Mouse (Mus musculus) neural tube, embryonic 13.5 days (tissue): ENCODE data around the gene Mogs. TPM values are rescaled to one million over a fixed set of nuclear protein-coding genes. Genes with fewer than 3 reads are reported as not detected.

ENCODE experiments used
- ATAC-seq: fragments of 200-750 bp; cut with Nextera tagmentation; 2 replicates; pipeline ENCODE4 v1.8.0; 2017; ENCODE audit warnings: low read depth, mild to moderate bottlenecking, moderate TSS enrichment, moderate library complexity
- H3K27ac ChIP-seq: fragments of 300-500 bp; sonication (generic); replicated peaks from 2 replicates; pipeline ENCODE4 v1.5.1; 2015; ENCODE audit warnings: moderate library complexity, mild to moderate bottlenecking, inconsistent platforms
- H3K27me3 ChIP-seq: fragments of 300-500 bp; sonication (generic); 2 replicates; pipeline ENCODE4 v1.6.1; 2015; ENCODE audit warnings: mild to moderate bottlenecking, inconsistent platforms
- H3K36me3 ChIP-seq: fragments of 300-500 bp; sonication (generic); 2 replicates; pipeline ENCODE4 v1.6.1; 2015; ENCODE audit warnings: mild to moderate bottlenecking, inconsistent platforms
- H3K4me1 ChIP-seq: fragments of 300-500 bp; sonication (generic); replicated peaks from 2 replicates; pipeline ENCODE4 v1.6.1; 2015; ENCODE audit warnings: inconsistent platforms
- H3K4me2 ChIP-seq: fragments of 300-500 bp; sonication (generic); 2 replicates; pipeline ENCODE4 v1.6.1; 2015; ENCODE audit warnings: inconsistent platforms, mild to moderate bottlenecking, moderate library complexity
- H3K4me3 ChIP-seq: fragments of 300-500 bp; sonication (generic); 2 replicates; pipeline ENCODE4 v1.5.1; 2015; ENCODE audit warnings: mild to moderate bottlenecking, inconsistent platforms
- H3K9ac ChIP-seq: fragments of 300-500 bp; sonication (generic); 2 replicates; pipeline ENCODE4 v1.6.1; 2015; ENCODE audit warnings: moderate library complexity, mild to moderate bottlenecking, inconsistent platforms
- H3K9me3 ChIP-seq: fragments of 300-500 bp; sonication (generic); 2 replicates; pipeline ENCODE4 v1.6.1; 2016; ENCODE audit warnings: inconsistent platforms
- WGBS: fragments of 180-500 bp; shearing (Covaris S2); methylation state at CpG from one replicate; pipeline ENCODE4 v1.1.7; 2015; 5-methylcytosine and 5-hydroxymethylcytosine counted together
- polyA plus RNA-seq: library from polyadenylated mRNA; unstranded; fragments of >200 nt; fragmentation: Nextera tagmentation; extraction: Ambion mirVana; gene quantifications from 2 replicates; pipeline ENCODE4 v1.2.1, GENCODE M21; 2015

Mogs gene
- polyA plus RNA-seq, 1 experiment from 2014 or later = 26.8 TPM

GRCm38 (mm10) chr6:83078324-83078858 lies 36.9 kb upstream of the Mogs start:
- peak; percentile 92 for ATAC-seq
- Histone ChIP-seq H3K4me2 (peak overlapping the region; percentile 82), H3K4me3 (peak overlapping the region; percentile 73), H3K27ac (peak overlapping the region; percentile 95), H3K9me3 (no peaks in the 10 kb centered on the region), H3K4me1 (peaks cover 25% of the 10 kb centered on the region), H3K36me3 (peaks cover 22% of the 10 kb centered on the region), H3K27me3 (peaks cover 56% of the 10 kb centered on the region), H3K9ac (peak overlapping the region; percentile 83)
- under 1% methylated on average over 46 of the region's 46 CpGs for whole genome bisulfite sequencing

DNA sequence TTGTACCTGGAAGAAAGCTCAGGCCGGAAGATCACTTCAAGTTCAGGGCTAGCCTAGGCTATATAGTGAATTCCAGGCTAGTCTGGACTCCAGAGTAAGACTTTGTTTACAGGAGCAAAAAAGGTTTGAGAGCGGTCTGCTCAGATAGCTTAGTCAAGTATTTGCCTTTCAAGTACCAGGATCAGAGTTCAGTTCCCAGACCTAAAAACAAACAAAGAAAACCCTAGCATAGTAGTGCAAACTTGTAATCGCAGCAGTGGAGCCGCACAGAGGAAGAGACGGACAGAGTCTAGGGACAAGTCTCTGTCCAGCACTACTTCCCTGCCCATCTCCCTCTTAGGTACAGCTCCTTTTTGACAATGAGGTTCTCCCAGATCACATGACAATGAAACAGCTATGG lies 35.1 kb upstream of the Mogs start:
- no peak for ATAC-seq
- WGBS = 94% methylated on average over 5 of the region's 5 CpGs
- no peak overlapping the region for H3K27ac ChIP-seq
- peaks cover 56% of the 10 kb centered on the region for H3K27me3 ChIP-seq
- H3K4me1 ChIP-seq = peaks cover 36% of the 10 kb centered on the region
- no peak overlapping the region for H3K9ac ChIP-seq
- H3K4me3 ChIP-seq = no peak overlapping the region
- no peaks in the 10 kb centered on the region for H3K9me3 ChIP-seq
- H3K36me3 ChIP-seq = peaks cover 22% of the 10 kb centered on the region
- H3K4me2 ChIP-seq = no peak overlapping the region

- Histone ChIP-seq H3K9me3 (no peaks in the 10 kb centered on the region), H3K36me3 (peaks cover 22% of the 10 kb centered on the region), H3K27ac (no peak overlapping the region), H3K4me2 (no peak overlapping the region), H3K4me1 (peaks cover 50% of the 10 kb centered on the region), H3K27me3 (peaks cover 68% of the 10 kb centered on the region), H3K4me3 (no peak overlapping the region), H3K9ac (0 out of 2 replicates have a peak overlapping the region, but pooled peaks have one; percentile 12)
- no peak for ATAC-seq
- 28% methylated on average over 5 of the region's 5 CpGs for WGBS
Observed at GRCm38 (mm10) chr6:83083497-83083896, 31.8 kb upstream of the Mogs start.

DNA sequence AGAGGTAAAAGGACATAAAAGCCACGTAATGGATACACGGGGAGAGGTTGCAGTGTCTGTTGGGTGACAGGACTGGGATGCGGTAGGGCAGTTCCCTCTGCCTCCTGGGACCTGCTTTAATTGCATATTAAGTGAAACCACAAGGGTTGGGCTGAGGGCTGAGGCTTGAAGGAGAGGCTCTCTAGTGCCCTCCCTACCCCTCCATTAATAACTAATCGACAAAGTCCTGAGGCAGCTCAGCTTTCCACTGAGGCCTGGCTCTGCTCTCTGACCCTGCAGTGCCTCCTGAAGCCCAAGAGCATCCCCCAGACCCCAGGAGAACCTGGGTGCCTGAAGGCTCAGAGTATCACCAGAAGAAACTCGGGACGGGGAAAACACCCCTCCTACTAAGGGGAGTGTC lies 30.8 kb upstream of the Mogs start:
- Histone ChIP-seq H3K9ac (no peak overlapping the region), H3K4me3 (no peak overlapping the region), H3K27me3 (peaks cover 78% of the 10 kb centered on the region), H3K27ac (no peak overlapping the region), H3K4me2 (no peak overlapping the region), H3K36me3 (peaks cover 22% of the 10 kb centered on the region), H3K9me3 (no peaks in the 10 kb centered on the region), H3K4me1 (peaks cover 43% of the 10 kb centered on the region)
- ATAC-seq = no peak
- WGBS = 7% methylated on average over 6 of the region's 6 CpGs

DNA sequence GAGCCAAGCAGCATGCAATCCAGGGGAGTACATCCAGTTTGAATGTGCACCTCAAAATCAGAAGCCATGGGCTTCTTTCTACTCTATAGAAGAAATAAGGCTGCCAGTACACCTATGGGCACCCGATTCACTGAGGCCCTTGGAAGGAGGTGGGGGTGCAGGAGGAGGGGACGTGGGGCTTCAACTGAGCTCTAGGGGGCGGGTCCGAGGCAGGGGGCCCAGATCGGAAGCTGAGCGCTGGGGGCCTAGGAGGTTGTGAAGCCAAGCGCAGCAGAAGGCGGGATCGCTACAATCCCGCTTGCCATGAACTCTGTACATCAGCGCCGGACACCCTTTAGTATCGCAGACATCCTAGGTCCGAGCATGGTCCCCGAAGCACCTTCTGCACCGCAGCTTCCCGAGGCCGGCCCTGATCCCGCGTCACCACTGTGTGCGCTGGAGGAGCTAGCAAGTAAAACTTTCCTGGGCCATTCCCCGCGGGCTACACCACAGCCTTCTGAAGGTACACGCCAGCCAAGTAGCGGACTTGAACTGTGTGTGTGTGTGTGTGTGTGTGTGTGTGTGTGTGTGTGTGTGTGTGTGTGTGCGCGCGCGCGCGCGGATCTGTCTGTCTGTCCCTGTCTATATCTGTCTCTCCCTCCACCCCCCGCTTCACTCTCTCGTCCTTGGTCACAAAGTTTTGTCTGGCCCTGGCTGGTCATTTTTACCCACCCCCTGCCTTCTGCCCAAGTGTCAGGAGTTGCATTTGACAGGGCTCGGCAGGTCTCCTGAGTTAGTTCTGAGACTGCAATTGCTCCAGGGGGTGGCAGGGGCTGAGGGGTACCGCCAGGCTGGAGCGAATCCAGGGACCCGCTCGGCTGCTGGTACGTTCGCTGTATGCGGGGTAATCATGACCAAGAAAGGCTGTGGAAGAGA lies 28.9 kb upstream of the Mogs start, which contains the start of gene Lbx2:
Gene Lbx2 (plus strand): TSS at position 247 of the 915 bp plus-strand sequence.
- WGBS = 2% methylated on average over 42 of the region's 42 CpGs
- Histone ChIP-seq H3K27ac (no peak within 1 kb of the TSS), H3K9ac (0 out of 2 replicates have a peak within 1 kb of the TSS, but pooled peaks have one; percentile 34), H3K27me3 (peaks cover 96% of the 10 kb centered on the region), H3K36me3 (peaks cover 11% of the 10 kb centered on the region), H3K4me2 (peak within 1 kb of the TSS; percentile 32), H3K4me1 (peaks cover 38% of the 10 kb centered on the region; the same call in 1 of the 2 replicates), H3K4me3 (peak within 1 kb of the TSS; percentile 2; the same call in 1 of the 2 replicates), H3K9me3 (no peaks in the 10 kb centered on the region)
- no peak for ATAC-seq

DNA sequence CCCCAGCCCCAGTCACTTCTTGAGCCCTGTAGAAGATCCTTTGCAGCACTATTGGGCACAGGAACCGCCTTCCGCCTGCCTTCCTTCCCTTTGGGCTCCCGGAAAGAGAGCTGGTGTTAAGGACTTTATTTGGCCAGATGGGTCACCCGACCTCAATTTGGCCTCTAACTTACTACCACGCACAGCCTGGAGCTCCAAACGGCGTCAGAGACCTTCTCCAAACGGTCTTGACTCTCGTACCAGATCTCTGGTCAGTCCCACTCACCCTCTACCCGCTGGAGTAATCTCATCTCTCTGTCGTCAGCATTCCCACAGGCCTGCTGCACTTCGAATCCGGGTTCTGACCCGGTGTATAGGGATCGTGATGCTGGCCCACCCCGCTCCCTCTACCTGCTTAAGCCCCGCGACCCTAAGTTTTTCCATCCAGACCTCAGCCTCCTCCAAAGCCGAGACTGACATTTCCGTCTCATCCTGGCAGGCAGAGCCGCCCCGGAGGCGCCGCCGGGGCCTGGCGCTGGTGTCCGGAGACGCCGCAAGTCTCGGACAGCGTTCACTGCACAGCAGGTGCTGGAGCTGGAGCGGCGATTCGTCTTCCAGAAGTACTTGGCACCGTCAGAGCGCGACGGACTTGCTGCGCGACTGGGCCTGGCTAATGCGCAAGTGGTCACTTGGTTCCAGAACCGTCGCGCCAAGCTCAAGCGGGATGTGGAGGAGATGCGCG lies 27.9 kb upstream of the Mogs start:
- 2% methylated on average over 47 of the region's 47 CpGs for WGBS
- no peak for ATAC-seq
- no peak overlapping the region for H3K27ac ChIP-seq
- peaks cover 2% of the 10 kb centered on the region; the same call in 1 of the 2 replicates for H3K36me3 ChIP-seq
- H3K4me3 ChIP-seq = peak overlapping the region; percentile 2; the same call in 1 of the 2 replicates
- H3K4me1 ChIP-seq = peaks cover 38% of the 10 kb centered on the region; the same call in 1 of the 2 replicates
- H3K27me3 ChIP-seq = peaks cover 96% of the 10 kb centered on the region
- H3K9ac ChIP-seq = no peak overlapping the region
- peak overlapping the region; percentile 32 for H3K4me2 ChIP-seq
- no peaks in the 10 kb centered on the region for H3K9me3 ChIP-seq

DNA sequence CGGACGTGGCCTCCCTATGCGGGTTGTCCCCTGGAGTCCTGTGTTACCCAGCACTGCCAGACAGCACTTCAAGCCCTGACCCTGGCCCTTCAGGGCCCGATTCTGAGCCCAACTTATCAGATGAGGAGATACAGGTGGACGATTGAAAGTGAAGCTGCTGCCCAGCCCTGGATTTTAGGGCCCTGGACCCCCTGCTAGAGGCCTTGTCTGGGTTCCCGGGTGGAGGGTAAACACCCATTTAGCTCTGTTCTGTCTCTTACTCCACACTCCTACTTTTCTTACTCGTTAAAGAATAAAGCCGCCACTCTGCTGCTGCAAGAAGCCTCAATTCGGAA lies 27.4 kb upstream of the Mogs start:
- ATAC-seq = no peak
- Histone ChIP-seq H3K27ac (no peak overlapping the region), H3K36me3 (no peaks in the 10 kb centered on the region), H3K9me3 (no peaks in the 10 kb centered on the region), H3K4me1 (peaks cover 35% of the 10 kb centered on the region; the same call in 1 of the 2 replicates), H3K4me2 (peak overlapping the region; percentile 32; the same call in 1 of the 2 replicates), H3K27me3 (peaks cover 96% of the 10 kb centered on the region), H3K4me3 (peak overlapping the region; percentile 2; the same call in 1 of the 2 replicates), H3K9ac (no peak overlapping the region)
- WGBS = 10% methylated on average over 9 of the region's 9 CpGs

- peaks cover 54% of the 10 kb centered on the region for H3K27me3 ChIP-seq
- no peaks in the 10 kb centered on the region for H3K36me3 ChIP-seq
- H3K4me2 ChIP-seq = no peak overlapping the region
- WGBS = 46% methylated on average over 6 of the region's 6 CpGs
- H3K4me3 ChIP-seq = no peak overlapping the region
- no peak for ATAC-seq
- no peaks in the 10 kb centered on the region; the same call in 1 of the 2 replicates for H3K9me3 ChIP-seq
- peaks cover 7% of the 10 kb centered on the region; the same call in 1 of the 2 replicates for H3K4me1 ChIP-seq
- no peak overlapping the region for H3K27ac ChIP-seq
- H3K9ac ChIP-seq = no peak overlapping the region
Observed at GRCm38 (mm10) chr6:83092416-83093127, 22.7 kb upstream of the Mogs start.

DNA sequence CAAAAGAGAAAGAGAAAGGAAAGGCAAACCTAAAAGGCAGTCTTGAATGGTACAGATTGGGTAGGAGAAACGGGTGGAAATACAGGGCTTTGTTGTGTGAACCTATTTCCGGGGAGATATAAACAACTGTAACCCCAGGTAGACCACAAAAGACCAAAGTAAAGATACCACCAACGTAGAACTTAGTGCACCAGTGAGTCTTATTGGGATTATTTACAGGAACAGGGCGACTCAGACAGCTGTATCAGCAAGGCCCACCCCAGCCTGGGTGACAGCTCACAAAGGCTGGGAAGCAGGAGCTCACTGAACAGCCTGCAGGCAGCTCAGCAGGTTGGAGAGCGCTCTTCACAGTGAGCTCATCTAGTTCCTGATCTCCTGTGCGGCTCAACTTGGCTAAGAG lies 19.3 kb upstream of the Mogs start:
- no peak overlapping the region for H3K9ac ChIP-seq
- no peak overlapping the region for H3K4me2 ChIP-seq
- no peaks in the 10 kb centered on the region for H3K36me3 ChIP-seq
- H3K27ac ChIP-seq = no peak overlapping the region
- 48% methylated on average over 6 of the region's 6 CpGs for WGBS
- H3K4me3 ChIP-seq = no peak overlapping the region
- no peaks in the 10 kb centered on the region; the same call in 1 of the 2 replicates for H3K9me3 ChIP-seq
- ATAC-seq = no peak
- H3K27me3 ChIP-seq = peaks cover 31% of the 10 kb centered on the region
- H3K4me1 ChIP-seq = 0 out of 2 replicates have a peak, but pooled peaks cover 4% of the 10 kb centered on the region

DNA sequence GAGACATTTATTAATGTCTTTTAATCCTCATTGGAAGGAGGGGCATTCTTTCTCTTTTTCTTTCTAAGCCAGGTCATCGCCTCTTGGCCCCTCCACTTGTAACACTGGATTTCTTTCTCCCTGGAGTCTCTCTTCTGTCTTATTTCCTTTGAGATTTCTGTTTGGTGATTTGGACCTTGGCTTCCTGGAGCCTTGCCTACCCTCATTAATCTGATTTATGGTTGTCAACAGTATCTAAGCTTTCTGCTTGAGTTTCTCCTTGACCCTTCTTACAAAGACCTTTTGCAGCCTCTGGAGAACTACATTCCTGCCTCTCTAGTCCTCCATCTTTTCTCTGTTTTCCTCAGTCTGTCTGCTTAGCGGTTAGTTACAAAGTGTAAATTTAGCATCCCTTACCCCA lies 16.9 kb upstream of the Mogs start:
- H3K27ac ChIP-seq = no peak overlapping the region
- no peak overlapping the region for H3K4me3 ChIP-seq
- H3K4me2 ChIP-seq = no peak overlapping the region
- ATAC-seq = no peak
- H3K27me3 ChIP-seq = 0 out of 2 replicates have a peak, but pooled peaks cover 11% of the 10 kb centered on the region
- no peaks in the 10 kb centered on the region; the same call in 1 of the 2 replicates for H3K9me3 ChIP-seq
- no peak overlapping the region for H3K9ac ChIP-seq
- H3K36me3 ChIP-seq = no peaks in the 10 kb centered on the region
- peaks cover 21% of the 10 kb centered on the region for H3K4me1 ChIP-seq
- WGBS = 62% methylated on average over 2 of the region's 2 CpGs

DNA sequence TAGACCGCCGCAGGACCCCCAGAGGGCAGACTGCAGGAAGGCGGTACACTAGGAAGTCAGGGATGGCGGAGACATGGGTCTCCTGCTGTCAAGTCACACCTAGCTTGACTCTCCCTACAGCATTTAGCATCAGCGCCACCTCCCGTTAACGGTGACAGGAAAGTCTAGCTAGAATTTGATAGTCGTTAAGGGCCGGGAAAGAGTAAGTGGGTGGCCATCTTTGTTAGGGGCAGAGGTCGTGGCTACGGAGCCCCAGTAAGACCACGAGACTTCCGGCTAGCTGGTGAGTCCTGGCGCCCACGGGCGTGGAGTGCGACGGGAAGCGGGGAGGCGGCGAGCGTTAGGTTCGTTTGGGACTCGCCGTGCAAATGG lies 14.0 kb upstream of the Mogs start, which contains the start of the genes Ccdc142 and Gm42688:
Gene Ccdc142 (plus strand): TSS at position 286 of the 372 bp plus-strand sequence.
Gene Gm42688 (plus strand): TSS at position 302 of the 372 bp plus-strand sequence.
- ATAC-seq = peak; percentile 87
- Histone ChIP-seq H3K9ac (peak within 1 kb of the TSS; percentile 91), H3K27ac (peak within 1 kb of the TSS; percentile 92), H3K4me3 (peak within 1 kb of the TSS; percentile 79), H3K4me2 (peak within 1 kb of the TSS; percentile 99), H3K4me1 (peaks cover 24% of the 10 kb centered on the region), H3K36me3 (0 out of 2 replicates have a peak, but pooled peaks cover 6% of the 10 kb centered on the region), H3K27me3 (0 out of 2 replicates have a peak, but pooled peaks cover 11% of the 10 kb centered on the region), H3K9me3 (no peaks in the 10 kb centered on the region)
- WGBS = 0% methylated on average over 25 of the region's 25 CpGs
